8 mouse cellular contexts compared by ENCODE assay signal in genomic region chr3:97888168-97888901, GRCm38 (mm10). TPM values are rescaled to one million over a fixed set of nuclear protein-coding genes. Genes with fewer than 3 reads are reported as not detected.
DNase-seq lines count a peak whose midpoint lies in the region; ATAC-seq lines count a peak whose summit lies in the region.

Gene Pde4dip (minus strand): TSS chr3:97888707.

- 0 out of 2 replicates have a peak within 1 kb of the TSS, but pooled peaks have one; percentile 40 for H3K9ac ChIP-seq in kidney, embryonic 14.5 days (ENCODE audit: low read depth, low read length)
- H3K9ac ChIP-seq in embryonic facial prominence, embryonic 15.5 days = peak within 1 kb of the TSS; percentile 12; the same call in 1 of the 2 replicates
- peak within 1 kb of the TSS; percentile 61 for H3K9ac ChIP-seq in heart, embryonic 14.5 days (ENCODE audit: low read length)
- H3K9ac ChIP-seq in midbrain, embryonic 13.5 days (replicated peaks) = peak within 1 kb of the TSS; percentile 84

- H3K4me3 ChIP-seq in kidney, embryonic 14.5 days (ENCODE audit: low read length) = peak within 1 kb of the TSS; percentile 43
- peak within 1 kb of the TSS; percentile 44 for H3K4me3 ChIP-seq in embryonic facial prominence, embryonic 15.5 days (replicated peaks)
- H3K4me3 ChIP-seq in heart, embryonic 14.5 days (ENCODE audit: control insufficient read depth in 1 of 2, insufficient read depth in 1 of 2, low read depth in 1 of 2, low read length in 2 of 2) = peak within 1 kb of the TSS; percentile 42 to 44
- peak within 1 kb of the TSS; percentile 64 for H3K4me3 ChIP-seq in midbrain, embryonic 13.5 days (replicated peaks)

- 0 out of 2 replicates have a peak, but pooled peaks cover 7% of the 10 kb centered on the region for H3K4me1 ChIP-seq in kidney, embryonic 14.5 days (ENCODE audit: control insufficient read depth, insufficient read depth, low read length)
- peaks cover 8% of the 10 kb centered on the region for H3K4me1 ChIP-seq in embryonic facial prominence, embryonic 15.5 days
- H3K4me1 ChIP-seq in heart, embryonic 14.5 days (ENCODE audit: control insufficient read depth in 2 of 2, insufficient read depth in 2 of 2, low read length in 2 of 2) = no peaks in the 10 kb centered on the region
- peaks cover 11% of the 10 kb centered on the region for H3K4me1 ChIP-seq in midbrain, embryonic 13.5 days (replicated peaks)

- H3K27me3 ChIP-seq in kidney, embryonic 14.5 days (ENCODE audit: control insufficient read depth, insufficient read depth, low read length) = peaks cover 32% of the 10 kb centered on the region
- peaks cover 36% of the 10 kb centered on the region for H3K27me3 ChIP-seq in embryonic facial prominence, embryonic 15.5 days
- H3K27me3 ChIP-seq in heart, embryonic 14.5 days (ENCODE audit: control insufficient read depth, insufficient read depth, low read length) = peaks cover 38% of the 10 kb centered on the region
- peaks cover 37% of the 10 kb centered on the region for H3K27me3 ChIP-seq in midbrain, embryonic 13.5 days

- no peaks in the 10 kb centered on the region for H3K36me3 ChIP-seq in kidney, embryonic 14.5 days (ENCODE audit: control insufficient read depth, insufficient read depth, low read length)
- no peaks in the 10 kb centered on the region for H3K36me3 ChIP-seq in embryonic facial prominence, embryonic 15.5 days
- H3K36me3 ChIP-seq in heart, embryonic 14.5 days (ENCODE audit: control insufficient read depth, insufficient read depth, low read length) = no peaks in the 10 kb centered on the region
- H3K36me3 ChIP-seq in midbrain, embryonic 13.5 days = no peaks in the 10 kb centered on the region

- peak; percentile 46; the same call in 1 of the 2 replicates for ATAC-seq in kidney, embryonic 14.5 days (ENCODE audit: low FRiP score, low TSS enrichment)
- ATAC-seq in embryonic facial prominence, embryonic 15.5 days (ENCODE audit: insufficient number of reproducible peaks, low FRiP score, low TSS enrichment, low read depth) = 0 out of 2 replicates have a peak, but pooled peaks have one; percentile 19
- ATAC-seq in heart, embryonic 14.5 days (ENCODE audit: insufficient number of reproducible peaks, insufficient read depth, low FRiP score, low read depth) = no peak; the same call in 1 of the 2 replicates
- ATAC-seq in midbrain, embryonic 13.5 days = peak; percentile 83

- DNase-seq in kidney, adult 18-20 months = no peak
- DNase-seq in adrenal gland, postnatal 25 days = peak; percentile 21
- DNase-seq in layer of hippocampus, postnatal 10 days (ENCODE audit: low spot score in 2 of 2) = peak; percentile 72 to 77
- DNase-seq in natural killer cell, adult 2 months (ENCODE audit: low spot score in 2 of 2) = no peak

- no peaks in the 10 kb centered on the region for H3K9me3 ChIP-seq in kidney, embryonic 14.5 days (ENCODE audit: control insufficient read depth, low read length)
- H3K9me3 ChIP-seq in embryonic facial prominence, embryonic 15.5 days (replicated peaks) = no peaks in the 10 kb centered on the region
- no peaks in the 10 kb centered on the region for H3K9me3 ChIP-seq in heart, embryonic 14.5 days (ENCODE audit: control insufficient read depth, low read length)
- no peaks in the 10 kb centered on the region for H3K9me3 ChIP-seq in midbrain, embryonic 13.5 days

- peak within 1 kb of the TSS; percentile 76 for H3K4me2 ChIP-seq in kidney, embryonic 14.5 days (replicated peaks; ENCODE audit: low read depth, low read length)
- H3K4me2 ChIP-seq in embryonic facial prominence, embryonic 15.5 days (replicated peaks) = peak within 1 kb of the TSS; percentile 87
- H3K4me2 ChIP-seq in heart, embryonic 14.5 days (ENCODE audit: low read length) = peak within 1 kb of the TSS; percentile 82
- H3K4me2 ChIP-seq in midbrain, embryonic 13.5 days (replicated peaks) = peak within 1 kb of the TSS; percentile 87

- H3K27ac ChIP-seq in kidney, embryonic 14.5 days (ENCODE audit: low read depth, low read length) = no peak within 1 kb of the TSS
- H3K27ac ChIP-seq in embryonic facial prominence, embryonic 15.5 days (replicated peaks) = no peak within 1 kb of the TSS
- no peak within 1 kb of the TSS for H3K27ac ChIP-seq in heart, embryonic 14.5 days (replicated peaks in 1 of 2; ENCODE audit: control insufficient read depth in 1 of 2, insufficient read depth in 1 of 2, low read depth in 2 of 2, low read length in 2 of 2)
- peak within 1 kb of the TSS; percentile 74 for H3K27ac ChIP-seq in midbrain, embryonic 13.5 days

- 1% methylated on average over 44 of the region's 44 CpGs for WGBS in kidney, embryonic 14.5 days
- WGBS in embryonic facial prominence, embryonic 15.5 days = 1% methylated on average over 44 of the region's 44 CpGs
- 1% methylated on average over 44 of the region's 44 CpGs for WGBS in heart, embryonic 14.5 days
- under 1% methylated on average over 44 of the region's 44 CpGs for WGBS in midbrain, embryonic 13.5 days

RNA-seq across cellular contexts. Expression of gene Pde4dip, which starts in this region (rescaled TPM):
- polyA plus RNA-seq in kidney, embryonic 14.5 days (2014; fragmentation: Nextera tagmentation; extraction: Ambion mirVana) = 10.7 and 22.1 TPM in 2 replicates
- total RNA-seq in adrenal gland, postnatal 25 days (2021) = 21.6 and 23.6 TPM in 2 replicates
- 29.6 and 32.9 TPM in 2 replicates for polyA plus RNA-seq in embryonic facial prominence, embryonic 15.5 days (2015; fragmentation: Nextera tagmentation; extraction: Ambion mirVana)
- 99.4 and 112 TPM in 2 replicates for polyA plus RNA-seq in heart, embryonic 14.5 days (2014; fragmentation: Nextera tagmentation; extraction: Ambion mirVana)
- total RNA-seq in layer of hippocampus, postnatal 10 days (2021) = 100 to 1,000 TPM; 221 to 232 TPM
- polyA plus RNA-seq in midbrain, embryonic 13.5 days (2015; fragmentation: Nextera tagmentation; extraction: Ambion mirVana) = 46.6 and 48.0 TPM in 2 replicates

Comparison
In these comparisons a context has a peak if more than half of its experiments do, and no peak if none do; other contexts are left out.
1. H3K9ac ChIP-seq: peak in every context shown above with its lines; median percentile 84 in midbrain, embryonic 13.5 days; 61 in heart, embryonic 14.5 days; 40 in kidney, embryonic 14.5 days; 12 in embryonic facial prominence, embryonic 15.5 days.
2. DNase-seq: peak in adrenal gland, postnatal 25 days (single experiment) and layer of hippocampus, postnatal 10 days (2 of 2); none in kidney, adult 18-20 months (single experiment) and natural killer cell, adult 2 months (0 of 2).
3. Peak in every context shown above with its lines, with median percentiles within 50 percentile points of each other: H3K4me2 ChIP-seq and H3K4me3 ChIP-seq.